Mouse (Mus musculus) midbrain, embryonic 11.5 days (tissue): Measurements from ENCODE around the gene Ubald2. TPM values are rescaled to one million over a fixed set of nuclear protein-coding genes. Genes with fewer than 3 reads are reported as not detected.
A peak's percentile ranks its signal among the peaks of the same experiment; 100 is the strongest.

ENCODE experiments used
- ATAC-seq: fragments of 200-750 bp; cut with Nextera tagmentation; 2 replicates; pipeline ENCODE4 v1.8.0; 2017; ENCODE audit warnings: moderate TSS enrichment, moderate library complexity; ENCODE audit not compliant: low FRiP score
- DNase-seq: peaks from one replicate; pipeline ENCODE4 v3.0.0; 2015; ENCODE audit warnings: low spot score; ENCODE audit errors: missing footprints
- H3K27ac ChIP-seq: fragments of 300-500 bp; sonication (generic); 2 replicates; pipeline ENCODE4 v1.5.1; 2014; ENCODE audit warnings: low read depth, low read length
- H3K27me3 ChIP-seq: fragments of 300-500 bp; sonication (generic); 2 replicates; pipeline ENCODE4 v1.6.1; 2014; ENCODE audit warnings: mild to moderate bottlenecking, low read length, moderate library complexity, mixed read lengths; ENCODE audit not compliant: control insufficient read depth, insufficient read depth
- H3K36me3 ChIP-seq: fragments of 300-500 bp; sonication (generic); 2 replicates; pipeline ENCODE4 v1.6.1; 2014; ENCODE audit warnings: mild to moderate bottlenecking, low read length, moderate library complexity, mixed read lengths; ENCODE audit not compliant: control insufficient read depth, insufficient read depth
- H3K4me1 ChIP-seq: fragments of 300-500 bp; sonication (generic); 2 replicates; pipeline ENCODE4 v1.6.1; 2014; ENCODE audit warnings: low read length; ENCODE audit not compliant: control insufficient read depth, insufficient read depth
- H3K4me2 ChIP-seq: fragments of 300-500 bp; sonication (generic); 2 replicates; pipeline ENCODE4 v1.6.1; 2014; ENCODE audit warnings: mild to moderate bottlenecking, moderate library complexity
- H3K4me3 ChIP-seq: fragments of 300-500 bp; sonication (generic); 2 replicates; pipeline ENCODE4 v1.5.1; 2014; ENCODE audit warnings: low read depth, low read length
- H3K9ac ChIP-seq: fragments of 300-500 bp; sonication (generic); 2 replicates; pipeline ENCODE4 v1.6.1; 2014; ENCODE audit warnings: low read length
- H3K9me3 ChIP-seq: fragments of 300-500 bp; sonication (generic); 2 replicates; pipeline ENCODE4 v1.6.1; 2016; ENCODE audit warnings: low read length; ENCODE audit not compliant: control insufficient read depth
- WGBS: fragments of 180-500 bp; shearing (Covaris S2); extraction: QIAGEN DNeasy Blood & Tissue Kit; methylation state at CpG from one replicate; pipeline ENCODE4 v1.1.7; 2014; 5-methylcytosine and 5-hydroxymethylcytosine counted together
- polyA plus RNA-seq: library from polyadenylated mRNA; unstranded; fragments of >200 nt; fragmentation: Nextera tagmentation; extraction: Ambion mirVana; gene quantifications from 2 replicates; pipeline ENCODE4 v1.2.1, GENCODE M21; 2014

The Ubald2 gene
- polyA plus RNA-seq, 1 experiment from 2014 or later = 83.0 TPM

DNA sequence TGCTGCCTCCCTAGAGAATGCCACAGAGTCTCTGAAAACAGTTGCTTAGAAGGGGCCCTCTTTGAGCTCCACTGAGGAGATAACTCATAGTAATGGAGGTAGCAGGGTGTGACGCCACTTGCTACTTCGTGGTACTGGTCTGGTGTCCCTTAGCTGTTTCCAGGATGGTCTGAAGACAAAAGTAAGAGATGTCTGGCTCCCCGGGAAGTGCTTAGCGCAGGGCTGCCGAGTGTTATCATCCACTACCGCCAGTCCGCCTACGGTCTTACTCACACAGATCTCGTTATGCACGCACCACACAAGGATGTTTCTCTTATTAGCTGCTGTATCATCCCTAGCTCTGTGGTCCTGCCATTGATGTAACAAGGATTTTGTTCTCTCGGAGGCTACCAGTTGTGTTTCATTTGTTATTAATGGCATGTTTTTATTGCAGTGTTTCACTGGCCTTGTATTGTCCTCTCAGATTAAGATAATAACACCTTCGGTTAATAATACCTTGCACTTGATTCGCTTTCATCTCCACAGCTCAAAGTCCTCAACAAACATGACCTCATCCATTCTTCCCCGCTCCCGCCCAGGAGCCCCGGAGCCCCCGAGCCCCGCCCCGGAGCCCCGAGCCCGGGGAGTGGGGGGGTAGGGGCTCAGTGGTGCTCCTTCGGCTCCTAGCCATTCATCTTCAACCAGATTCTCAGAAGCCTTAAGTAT is 3.0 kb upstream of the Ubald2 start:
- no peak overlapping the region for H3K27ac ChIP-seq
- 36% methylated on average over 22 of the region's 22 CpGs for WGBS
- DNase-seq = no peak
- H3K9ac ChIP-seq = peak overlapping the region; percentile 20; the same call in 1 of the 2 replicates
- no peaks in the 10 kb centered on the region for H3K9me3 ChIP-seq
- no peaks in the 10 kb centered on the region for H3K36me3 ChIP-seq
- no peak for ATAC-seq
- no peak overlapping the region for H3K4me2 ChIP-seq
- no peaks in the 10 kb centered on the region for H3K27me3 ChIP-seq
- H3K4me1 ChIP-seq = peaks cover 7% of the 10 kb centered on the region
- no peak overlapping the region for H3K4me3 ChIP-seq

DNA sequence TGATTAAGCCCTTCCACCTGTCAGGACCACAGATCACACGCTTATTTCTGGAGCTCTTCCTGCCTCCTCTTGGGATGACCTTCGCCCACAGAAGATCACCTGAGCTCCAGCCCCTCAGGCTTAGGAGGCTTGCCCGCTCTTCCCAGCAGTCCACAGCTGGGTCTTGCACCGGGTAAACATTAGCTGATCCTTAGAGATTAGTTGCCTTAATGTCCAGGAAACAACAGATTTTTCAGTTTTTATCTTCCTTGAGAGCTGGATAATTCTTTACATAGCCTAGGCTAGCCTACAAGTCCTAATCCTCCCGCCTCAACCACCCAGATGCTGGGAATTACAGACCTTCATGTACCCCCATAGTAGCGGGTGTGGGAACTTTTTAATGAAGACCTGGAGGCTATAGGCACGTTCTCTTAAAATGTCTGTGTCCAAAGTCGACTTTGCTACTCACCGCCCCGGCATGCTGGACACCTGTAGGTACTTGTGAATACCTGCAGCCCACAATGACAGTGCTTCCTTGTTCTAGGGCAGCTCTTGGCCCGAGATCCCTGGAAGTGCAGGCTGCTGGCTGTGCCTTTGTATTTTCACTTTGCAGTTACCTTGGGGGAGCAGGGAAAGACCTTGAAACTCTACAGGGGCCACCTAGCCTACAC is 2.3 kb upstream of the Ubald2 start:
- Histone ChIP-seq H3K36me3 (no peaks in the 10 kb centered on the region), H3K4me3 (no peak overlapping the region), H3K27ac (no peak overlapping the region), H3K4me1 (peaks cover 11% of the 10 kb centered on the region), H3K4me2 (no peak overlapping the region), H3K9me3 (no peaks in the 10 kb centered on the region), H3K9ac (no peak overlapping the region; the same call in 1 of the 2 replicates), H3K27me3 (no peaks in the 10 kb centered on the region)
- DNase-seq (peak; percentile 78), ATAC-seq (no peak)
- WGBS = 49% methylated on average over 11 of the region's 11 CpGs

DNA sequence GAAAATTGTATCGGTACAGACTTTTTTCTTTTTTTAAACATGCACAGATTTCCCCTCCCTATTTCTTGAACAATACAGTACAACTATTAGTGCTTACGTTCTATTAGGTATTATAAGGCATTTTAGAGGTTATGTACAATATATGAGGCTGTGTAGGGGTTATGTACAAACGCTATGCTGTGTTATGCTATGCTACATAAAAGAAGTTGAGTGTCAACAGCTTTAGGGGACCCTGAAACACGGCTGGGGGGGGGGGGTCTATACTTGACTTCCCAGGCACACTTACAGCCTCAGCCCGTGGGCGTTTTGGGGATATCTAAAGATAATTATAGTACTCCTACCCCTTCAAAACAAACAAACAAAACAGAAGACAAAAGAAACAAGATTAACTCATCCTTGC is 1.8 kb upstream of the Ubald2 start:
- no peak overlapping the region for H3K27ac ChIP-seq

DNA sequence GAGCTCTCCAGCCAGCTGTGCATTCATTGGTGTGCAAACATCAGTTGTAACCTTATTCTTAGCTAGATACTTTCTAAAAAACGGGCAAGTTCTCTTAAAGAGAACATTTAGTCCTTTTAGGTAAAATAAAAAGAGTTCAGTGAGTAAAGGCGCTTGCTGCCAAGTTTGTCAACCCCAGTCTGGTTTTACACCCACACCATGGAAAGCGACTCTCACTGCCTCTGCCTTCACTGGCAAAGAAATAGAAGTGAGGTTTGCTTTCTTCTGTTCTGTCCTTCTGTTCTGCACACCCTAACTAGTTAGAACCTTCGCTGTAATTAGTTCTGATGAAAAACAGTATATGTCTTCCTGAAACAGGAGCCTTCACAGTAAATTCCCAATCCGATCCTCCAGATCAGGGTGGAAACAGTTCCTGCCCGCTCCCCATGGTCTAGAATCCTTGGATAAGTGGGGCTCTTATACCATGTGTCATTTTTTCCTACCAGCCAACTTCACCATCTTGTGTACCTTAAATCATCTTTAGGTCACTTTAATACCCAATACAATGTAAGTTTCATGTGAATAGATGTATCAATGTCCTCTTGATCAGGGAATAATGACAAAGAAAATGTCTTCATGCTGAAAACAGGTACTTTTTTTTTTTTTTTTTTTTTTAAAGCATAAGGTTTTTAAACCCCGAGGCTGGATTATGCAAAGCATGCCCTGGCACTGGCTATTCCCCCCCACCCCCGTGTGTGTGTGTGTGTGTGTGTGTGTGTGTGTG is 1.1 kb upstream of the Ubald2 start:
- DNase-seq (peak; percentile 83), ATAC-seq (no peak)
- WGBS = 59% methylated on average over 8 of the region's 8 CpGs
- Histone ChIP-seq H3K4me1 (peaks cover 17% of the 10 kb centered on the region), H3K4me3 (no peak overlapping the region), H3K36me3 (peaks cover 7% of the 10 kb centered on the region; the same call in 1 of the 2 replicates), H3K27ac (no peak overlapping the region), H3K27me3 (no peaks in the 10 kb centered on the region), H3K9ac (no peak overlapping the region), H3K4me2 (no peak overlapping the region), H3K9me3 (no peaks in the 10 kb centered on the region)

More for the DNA sequence above, 1.8 kb upstream of the Ubald2 start:
- Histone ChIP-seq H3K9ac (no peak overlapping the region), H3K36me3 (peaks cover under 1% of the 10 kb centered on the region; the same call in 1 of the 2 replicates), H3K27me3 (no peaks in the 10 kb centered on the region), H3K4me3 (no peak overlapping the region), H3K9me3 (no peaks in the 10 kb centered on the region), H3K4me2 (no peak overlapping the region), H3K4me1 (peaks cover 17% of the 10 kb centered on the region)
- ATAC-seq (no peak), DNase-seq (peak; percentile 80)
- WGBS = 50% methylated on average over 6 of the region's 6 CpGs

DNA sequence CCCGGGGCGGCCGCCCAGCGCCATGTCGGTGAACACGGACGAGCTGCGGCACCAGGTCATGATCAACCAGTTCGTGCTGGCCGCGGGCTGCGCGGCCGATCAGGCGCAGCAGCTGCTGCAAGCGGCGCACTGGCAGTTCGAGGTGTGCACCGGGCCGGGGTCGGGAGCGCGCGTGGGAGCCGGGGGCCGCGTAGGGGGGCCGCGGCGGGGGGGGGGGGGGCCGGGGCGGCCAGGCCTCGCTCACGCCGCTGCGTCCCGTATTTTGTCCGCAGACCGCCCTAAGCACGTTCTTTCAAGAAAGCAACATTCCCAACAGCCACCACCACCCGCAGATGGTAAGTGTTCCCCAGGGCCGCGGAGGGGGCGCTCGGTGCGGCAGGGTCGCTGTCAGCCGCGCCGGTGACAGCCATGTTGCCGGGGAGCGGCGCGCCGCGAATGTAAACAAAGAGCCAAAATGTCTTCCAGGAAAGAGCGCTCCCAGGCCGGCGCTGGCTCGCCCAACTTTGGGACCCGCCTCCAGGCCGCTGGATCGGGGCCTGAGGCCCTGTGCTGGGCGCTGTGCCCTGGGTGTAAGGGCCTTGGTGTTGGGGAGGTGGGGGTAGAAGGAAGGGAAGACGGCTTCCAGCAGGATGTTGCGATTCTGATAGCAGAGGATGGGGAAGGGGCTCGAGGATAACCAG is 533 bp downstream of the Ubald2 start:
- under 1% methylated on average over 41 of the region's 67 CpGs for WGBS
- ATAC-seq (peak; percentile 24), DNase-seq (peak; percentile 96)
- H3K4me3 ChIP-seq = peak overlapping the region; percentile 87
- H3K36me3 ChIP-seq = peaks cover 11% of the 10 kb centered on the region; the same call in 1 of the 2 replicates
- H3K27ac ChIP-seq = peak overlapping the region; percentile 85
- no peaks in the 10 kb centered on the region for H3K27me3 ChIP-seq
- H3K9me3 ChIP-seq = no peaks in the 10 kb centered on the region
- H3K9ac ChIP-seq = peak overlapping the region; percentile 89
- H3K4me1 ChIP-seq = peaks cover 17% of the 10 kb centered on the region
- H3K4me2 ChIP-seq = peak overlapping the region; percentile 79

DNA sequence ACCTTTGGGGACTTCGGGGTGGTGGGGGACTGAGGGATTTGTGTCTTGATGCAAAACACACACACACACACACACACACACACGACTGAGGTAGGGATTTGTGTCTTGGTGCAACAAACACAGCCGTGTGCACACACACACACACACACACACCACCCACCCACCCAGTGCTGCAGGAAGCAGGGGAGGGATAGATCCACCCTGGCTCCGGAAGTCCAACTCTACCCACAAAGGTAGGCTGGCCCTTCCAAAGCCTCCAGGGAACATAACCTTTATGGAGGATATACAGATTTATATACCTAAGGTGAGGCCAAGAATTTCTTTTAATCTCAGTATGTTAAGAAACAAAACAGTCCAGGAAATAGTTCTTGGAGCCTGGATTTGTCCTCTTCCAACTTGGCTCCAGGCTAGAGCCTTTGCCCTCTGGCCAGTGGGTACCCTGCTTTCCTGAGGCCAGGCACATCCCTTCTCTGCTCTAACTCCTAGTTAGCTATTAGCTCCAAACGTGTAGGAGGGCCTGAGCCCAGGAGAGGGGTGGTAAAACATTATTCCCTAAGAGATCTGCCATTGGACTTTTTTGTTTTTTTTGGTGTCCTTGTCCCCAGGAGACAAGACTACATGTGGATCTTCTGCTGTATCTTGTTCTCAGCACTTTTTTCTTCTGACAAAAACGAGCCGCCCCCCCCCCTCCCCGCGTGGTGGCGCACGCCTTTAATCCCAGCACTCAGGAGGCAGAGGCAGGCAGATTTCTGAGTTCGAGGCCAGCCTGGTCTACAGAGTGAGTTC is 1.3 kb downstream of the Ubald2 start:
- ATAC-seq (no peak), DNase-seq (no peak)
- Histone ChIP-seq H3K9me3 (no peaks in the 10 kb centered on the region), H3K4me2 (peak overlapping the region; percentile 79), H3K27ac (peak overlapping the region; percentile 85), H3K4me3 (peak overlapping the region; percentile 87), H3K36me3 (peaks cover 11% of the 10 kb centered on the region; the same call in 1 of the 2 replicates), H3K4me1 (peaks cover 17% of the 10 kb centered on the region), H3K27me3 (no peaks in the 10 kb centered on the region), H3K9ac (peak overlapping the region; percentile 89)
- 50% methylated on average over 12 of the region's 12 CpGs for WGBS

DNA sequence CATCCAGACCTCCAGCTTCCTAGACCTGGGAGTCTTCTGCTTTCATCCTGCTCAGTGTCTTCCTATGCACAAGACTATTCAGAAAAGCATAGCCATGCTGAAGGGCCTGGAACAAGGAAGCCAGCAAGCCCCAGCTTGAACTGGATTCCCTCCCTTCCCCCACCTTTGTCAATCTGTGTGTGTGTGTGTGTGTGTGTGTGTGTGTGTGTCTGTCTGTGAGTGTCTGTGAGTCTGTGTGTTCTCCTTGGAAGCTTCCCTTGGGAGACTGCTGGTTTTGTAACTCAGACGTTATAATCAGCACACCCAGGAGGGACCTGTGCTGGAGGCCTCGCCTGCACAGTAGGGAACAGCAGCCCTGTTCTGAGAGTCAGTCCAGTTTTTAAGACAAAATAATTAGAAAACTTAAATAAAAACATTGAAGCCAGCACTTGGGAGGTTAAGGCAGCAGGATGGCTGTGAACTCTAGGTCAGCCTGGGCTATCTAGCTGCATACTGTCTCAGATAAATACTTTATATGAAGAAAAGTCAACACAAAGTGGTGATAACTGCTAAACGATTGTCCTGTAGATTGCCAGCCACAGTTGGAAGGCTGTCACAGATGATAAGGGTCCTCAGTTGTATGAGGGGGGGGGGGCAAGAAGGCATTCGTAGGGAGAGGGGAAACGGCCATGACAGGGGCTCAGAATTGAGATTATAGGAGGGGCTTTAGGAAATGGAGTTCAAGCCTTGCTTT is 2.3 kb downstream of the Ubald2 start:
- DNase-seq (peak; percentile 86), ATAC-seq (no peak)
- H3K27ac ChIP-seq = no peak overlapping the region
- peaks cover 17% of the 10 kb centered on the region for H3K4me1 ChIP-seq
- 0 out of 2 replicates have a peak overlapping the region, but pooled peaks have one; percentile 30 for H3K9ac ChIP-seq
- H3K36me3 ChIP-seq = peaks cover 11% of the 10 kb centered on the region; the same call in 1 of the 2 replicates
- H3K27me3 ChIP-seq = no peaks in the 10 kb centered on the region
- no peaks in the 10 kb centered on the region for H3K9me3 ChIP-seq
- WGBS = 73% methylated on average over 5 of the region's 5 CpGs
- H3K4me2 ChIP-seq = peak overlapping the region; percentile 79
- peak overlapping the region; percentile 87; the same call in 1 of the 2 replicates for H3K4me3 ChIP-seq
